Mouse (Mus musculus): ENCODE measurements at regions not wholly inside any gene's neighbourhood (a gene's known extent, or its start where the extent isn't known, plus 50 kb on each side); places are given as distances from the start of the nearest gene placed in this dataset.

GRCm38 (mm10) chr2:75133298-75134080, 307.9 kb downstream of the Mtx2 start:
- no peak overlapping the region for H3K9ac ChIP-seq (replicated peaks)
- no peak for ATAC-seq (ENCODE audit: low FRiP score, low read depth)
- 86% methylated on average over 10 of the region's 10 CpGs for WGBS
- H3K4me3 ChIP-seq = no peak overlapping the region
- H3K27me3 ChIP-seq = peaks cover 47% of the 10 kb centered on the region
- H3K4me1 ChIP-seq = peaks cover 9% of the 10 kb centered on the region; the same call in 1 of the 2 replicates
- no peak overlapping the region for H3K27ac ChIP-seq (replicated peaks)
- H3K4me2 ChIP-seq (replicated peaks) = no peak overlapping the region
- no peaks in the 10 kb centered on the region for H3K9me3 ChIP-seq
- no peaks in the 10 kb centered on the region for H3K36me3 ChIP-seq

DNA sequence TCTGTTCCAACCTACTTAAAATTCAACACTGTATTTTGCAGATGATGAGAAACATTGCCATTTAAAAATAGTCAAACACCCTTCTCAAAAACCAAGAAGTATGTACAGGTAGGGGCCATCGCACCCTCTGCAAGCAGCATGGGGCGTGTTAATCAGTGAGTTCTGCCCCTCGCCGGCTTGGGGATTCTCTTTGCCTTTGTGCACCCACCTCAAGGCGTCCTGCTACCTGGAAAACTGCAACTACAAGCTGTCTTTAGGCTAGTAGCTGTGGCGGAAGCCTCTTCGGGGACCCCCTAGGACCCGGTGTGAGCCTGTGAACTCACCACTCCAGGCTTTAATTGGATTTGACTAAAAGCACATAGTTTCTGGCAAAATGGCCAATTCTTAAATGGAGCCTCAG, 311.0 kb downstream of the Mtx2 start:
- no peak for ATAC-seq (ENCODE audit: low FRiP score, low read depth)
- H3K9ac ChIP-seq (replicated peaks) = no peak overlapping the region

DNA sequence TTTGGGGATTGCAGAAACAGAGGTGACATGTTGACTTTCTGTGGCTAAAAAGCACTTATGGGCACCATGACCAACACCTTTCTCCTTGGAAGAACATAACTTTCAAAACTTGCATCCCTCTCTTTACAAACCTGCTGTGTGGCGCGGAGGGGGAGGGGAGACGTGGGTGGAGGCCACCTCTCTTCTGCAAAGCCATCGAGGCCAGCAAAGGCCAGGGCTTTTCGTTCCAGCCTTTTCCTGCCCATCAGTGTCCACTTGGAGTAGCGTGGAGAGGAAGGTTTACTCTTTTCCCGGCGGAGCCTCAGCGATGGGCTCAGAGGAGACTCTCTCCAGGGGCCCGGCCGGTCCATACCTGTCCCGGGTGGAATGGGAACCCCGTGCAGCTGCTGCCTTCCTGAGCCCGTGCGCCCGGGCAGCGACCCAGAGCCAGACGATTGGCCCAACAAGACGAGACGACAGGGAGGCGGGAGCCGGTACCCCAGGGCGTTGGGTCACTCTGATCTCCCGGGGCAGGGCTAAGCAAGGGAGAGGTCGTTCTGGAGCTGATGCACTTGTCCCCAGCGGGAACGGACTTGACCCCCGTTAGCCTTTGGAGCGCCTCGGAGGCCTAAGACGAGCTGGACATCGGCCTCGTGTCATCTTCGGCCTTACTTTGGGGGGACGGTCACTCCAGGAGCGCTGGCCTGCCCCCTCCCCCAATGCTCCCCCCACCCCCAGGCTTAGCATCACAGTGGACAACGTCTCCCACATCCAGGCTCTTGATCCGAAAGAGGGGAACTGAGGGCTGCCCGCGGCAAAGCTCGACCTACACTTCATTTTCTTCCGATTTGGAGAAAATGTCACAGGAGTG, 311.8 kb downstream of the Mtx2 start:
- Histone ChIP-seq H3K9me3 (no peaks in the 10 kb centered on the region), H3K4me1 (peaks cover 12% of the 10 kb centered on the region; the same call in 1 of the 2 replicates), H3K9ac (replicated peaks) (0 out of 2 replicates have a peak overlapping the region, but pooled peaks have one; percentile 31), H3K27me3 (peaks cover 77% of the 10 kb centered on the region), H3K4me3 (peak overlapping the region; percentile 39), H3K27ac (replicated peaks) (no peak overlapping the region), H3K36me3 (no peaks in the 10 kb centered on the region), H3K4me2 (replicated peaks) (peak overlapping the region; percentile 69)
- 1% methylated on average over 42 of the region's 42 CpGs for WGBS
- peak; percentile 66 for ATAC-seq (ENCODE audit: low FRiP score, low read depth)

More for the DNA sequence above, 311.0 kb downstream of the Mtx2 start:
- peaks cover 12% of the 10 kb centered on the region; the same call in 1 of the 2 replicates for H3K4me1 ChIP-seq
- no peak overlapping the region for H3K4me3 ChIP-seq
- 11% methylated on average over 8 of the region's 8 CpGs for WGBS
- no peaks in the 10 kb centered on the region for H3K9me3 ChIP-seq
- no peak overlapping the region for H3K27ac ChIP-seq (replicated peaks)
- H3K27me3 ChIP-seq = peaks cover 76% of the 10 kb centered on the region
- H3K36me3 ChIP-seq = no peaks in the 10 kb centered on the region
- H3K4me2 ChIP-seq (replicated peaks) = no peak overlapping the region

DNA sequence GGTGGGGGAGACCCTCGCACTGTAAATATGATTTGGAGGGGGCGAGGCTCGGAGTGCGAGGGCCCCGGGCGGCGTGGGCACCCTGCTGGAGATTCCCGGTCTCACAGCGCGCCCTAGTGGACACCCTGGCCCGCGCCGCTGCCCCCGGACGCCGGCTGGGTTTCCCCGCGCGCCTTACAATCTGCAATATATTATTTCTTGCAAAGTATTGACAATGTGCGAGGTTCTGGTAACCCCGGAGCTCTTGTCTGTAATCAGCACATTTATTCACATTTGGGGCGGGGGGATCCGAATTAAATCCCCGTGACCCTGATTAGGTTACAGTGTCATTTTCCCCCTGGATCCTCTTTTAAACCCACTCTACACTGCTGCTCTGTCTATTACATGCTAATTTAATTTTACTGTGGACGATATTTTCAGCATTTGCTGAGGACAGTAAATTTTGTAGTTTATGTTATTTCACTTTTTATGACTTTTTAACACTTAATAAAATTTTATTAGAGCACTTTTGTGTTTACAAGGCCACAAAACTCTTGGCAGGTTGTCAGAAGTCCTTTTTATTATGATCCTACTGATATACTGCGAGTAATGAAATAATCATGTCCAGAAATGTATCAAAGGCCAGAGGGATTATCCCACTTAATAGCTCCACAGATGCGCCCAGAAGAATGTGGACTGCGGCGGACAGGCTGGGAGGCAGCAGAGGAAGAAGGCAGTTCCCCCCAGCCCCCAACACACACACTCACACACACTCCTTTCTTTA, 312.6 kb downstream of the Mtx2 start:
- Histone ChIP-seq H3K9ac (replicated peaks) (0 out of 2 replicates have a peak overlapping the region, but pooled peaks have one; percentile 31), H3K27me3 (peaks cover 81% of the 10 kb centered on the region), H3K27ac (replicated peaks) (no peak overlapping the region), H3K36me3 (no peaks in the 10 kb centered on the region), H3K4me1 (peaks cover 12% of the 10 kb centered on the region; the same call in 1 of the 2 replicates), H3K4me2 (replicated peaks) (peak overlapping the region; percentile 69), H3K4me3 (peak overlapping the region; percentile 39), H3K9me3 (no peaks in the 10 kb centered on the region)
- 4% methylated on average over 29 of the region's 29 CpGs for WGBS
- ATAC-seq (ENCODE audit: low FRiP score, low read depth) = no peak

DNA sequence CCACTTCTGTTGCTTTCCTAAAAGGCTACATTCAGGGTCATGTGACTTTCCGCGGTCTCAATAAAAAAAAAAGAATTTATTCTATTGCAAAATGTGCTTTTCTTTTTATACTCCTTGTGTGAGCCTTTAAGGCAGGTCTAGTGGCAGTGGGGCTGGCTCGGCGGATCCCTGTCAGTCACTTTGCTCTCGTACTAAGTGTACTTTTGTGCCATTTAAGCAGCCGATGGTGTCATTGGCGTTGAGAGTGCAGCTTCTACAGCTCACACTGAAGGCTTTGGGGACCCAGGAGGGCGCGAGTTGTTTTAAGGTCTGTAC, 313.1 kb downstream of the Mtx2 start:
- Histone ChIP-seq H3K9me3 (no peaks in the 10 kb centered on the region), H3K4me3 (no peak overlapping the region), H3K27ac (replicated peaks) (no peak overlapping the region), H3K27me3 (peaks cover 76% of the 10 kb centered on the region), H3K4me1 (peaks cover 12% of the 10 kb centered on the region; the same call in 1 of the 2 replicates), H3K4me2 (replicated peaks) (no peak overlapping the region), H3K36me3 (no peaks in the 10 kb centered on the region), H3K9ac (replicated peaks) (no peak overlapping the region)
- ATAC-seq (ENCODE audit: low FRiP score, low read depth) = no peak
- WGBS = 27% methylated on average over 9 of the region's 9 CpGs

GRCm38 (mm10) chr2:75139544-75139943, 313.9 kb downstream of the Mtx2 start:
- Histone ChIP-seq H3K9me3 (no peaks in the 10 kb centered on the region), H3K4me3 (no peak overlapping the region), H3K4me2 (replicated peaks) (no peak overlapping the region), H3K27me3 (peaks cover 67% of the 10 kb centered on the region), H3K36me3 (no peaks in the 10 kb centered on the region), H3K4me1 (peaks cover 12% of the 10 kb centered on the region; the same call in 1 of the 2 replicates), H3K27ac (replicated peaks) (no peak overlapping the region), H3K9ac (replicated peaks) (no peak overlapping the region)
- no peak for ATAC-seq (ENCODE audit: low FRiP score, low read depth)
- WGBS = 58% methylated on average over 2 of the region's 2 CpGs

DNA sequence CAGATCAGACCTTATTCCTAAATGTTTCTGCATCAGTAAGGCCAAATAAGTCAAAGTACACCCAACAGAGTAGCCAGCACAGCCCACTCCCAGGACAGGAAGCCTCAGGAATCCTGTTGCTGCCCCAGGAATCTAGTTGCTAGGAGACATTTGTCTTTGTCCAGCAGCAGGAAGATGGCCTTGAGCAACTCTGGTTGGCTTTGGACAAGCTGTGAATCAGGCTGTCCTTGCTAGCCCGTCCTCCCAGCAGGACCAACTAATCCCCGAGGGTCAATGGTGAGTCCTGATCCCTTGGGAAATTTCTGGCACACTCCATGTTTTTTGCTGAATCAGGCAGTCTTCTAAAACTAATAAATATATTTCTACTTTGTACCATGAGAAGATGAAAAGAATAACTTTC, 317.1 kb downstream of the Mtx2 start:
- WGBS = 8% methylated on average over 2 of the region's 2 CpGs
- no peak for ATAC-seq (ENCODE audit: low FRiP score, low read depth)
- Histone ChIP-seq H3K9me3 (no peaks in the 10 kb centered on the region), H3K4me2 (replicated peaks) (no peak overlapping the region), H3K9ac (replicated peaks) (no peak overlapping the region), H3K27me3 (peaks cover 54% of the 10 kb centered on the region), H3K4me3 (no peak overlapping the region), H3K27ac (replicated peaks) (no peak overlapping the region), H3K4me1 (peaks cover 5% of the 10 kb centered on the region; the same call in 1 of the 2 replicates), H3K36me3 (no peaks in the 10 kb centered on the region)

DNA sequence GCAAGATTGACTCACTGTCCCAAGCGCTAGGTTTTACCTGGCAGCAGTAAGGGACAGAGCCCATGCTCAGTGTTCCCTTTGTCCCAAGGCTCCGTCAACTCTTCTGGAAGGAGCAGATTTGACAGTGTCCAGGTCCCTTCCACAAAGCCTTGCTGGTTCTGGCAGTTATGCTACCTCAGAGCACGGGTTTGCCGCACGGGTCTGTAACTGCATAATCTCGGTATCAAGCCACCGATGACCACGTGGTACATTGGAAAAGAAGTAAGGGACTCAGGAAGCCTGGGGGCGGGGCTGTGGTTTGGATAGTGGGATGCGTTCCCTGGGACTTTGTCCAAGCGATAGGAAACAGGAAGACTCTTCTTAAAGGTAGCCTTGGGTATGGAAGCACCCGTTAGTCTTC, 319.3 kb downstream of the Mtx2 start:
- WGBS = 82% methylated on average over 12 of the region's 12 CpGs
- no peaks in the 10 kb centered on the region for H3K9me3 ChIP-seq
- H3K36me3 ChIP-seq = no peaks in the 10 kb centered on the region
- no peaks in the 10 kb centered on the region for H3K4me1 ChIP-seq
- no peak overlapping the region for H3K4me2 ChIP-seq (replicated peaks)
- ATAC-seq (ENCODE audit: low FRiP score, low read depth) = no peak
- H3K27ac ChIP-seq (replicated peaks) = no peak overlapping the region
- peaks cover 35% of the 10 kb centered on the region for H3K27me3 ChIP-seq
- H3K4me3 ChIP-seq = no peak overlapping the region
- H3K9ac ChIP-seq (replicated peaks) = no peak overlapping the region

DNA sequence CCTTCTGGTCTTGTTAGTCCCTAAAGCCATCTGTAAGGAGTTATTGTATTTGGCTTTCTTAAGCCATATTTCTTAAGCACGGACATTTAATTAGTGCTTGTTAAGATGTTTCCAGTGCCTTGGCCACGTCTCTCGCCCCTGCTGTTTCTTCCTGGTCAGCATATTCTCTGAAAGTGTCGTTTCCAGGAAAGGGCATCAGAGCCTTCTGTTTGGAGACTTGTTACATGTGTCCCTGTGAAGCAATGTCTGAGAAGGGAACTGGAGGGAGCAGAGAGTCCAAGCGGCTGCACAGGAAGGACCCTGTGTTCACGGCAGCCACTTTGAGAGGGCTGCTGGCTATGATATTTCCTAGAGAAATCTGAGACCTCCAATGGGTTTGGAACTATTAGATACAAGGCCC, 320.7 kb downstream of the Mtx2 start:
- no peak overlapping the region for H3K4me3 ChIP-seq
- WGBS = 83% methylated on average over 6 of the region's 6 CpGs
- no peaks in the 10 kb centered on the region for H3K9me3 ChIP-seq
- H3K4me2 ChIP-seq (replicated peaks) = no peak overlapping the region
- no peaks in the 10 kb centered on the region for H3K4me1 ChIP-seq
- H3K27me3 ChIP-seq = peaks cover 21% of the 10 kb centered on the region
- H3K27ac ChIP-seq (replicated peaks) = no peak overlapping the region
- no peaks in the 10 kb centered on the region for H3K36me3 ChIP-seq
- no peak for ATAC-seq (ENCODE audit: low FRiP score, low read depth)
- H3K9ac ChIP-seq (replicated peaks) = no peak overlapping the region

GRCm38 (mm10) chr2:75147399-75147798, 321.8 kb downstream of the Mtx2 start:
- H3K36me3 ChIP-seq = no peaks in the 10 kb centered on the region
- H3K9me3 ChIP-seq = no peaks in the 10 kb centered on the region
- WGBS = 65% methylated on average over 9 of the region's 9 CpGs
- no peak overlapping the region for H3K9ac ChIP-seq (replicated peaks)
- H3K4me3 ChIP-seq = no peak overlapping the region
- no peak overlapping the region for H3K27ac ChIP-seq (replicated peaks)
- H3K4me1 ChIP-seq = no peaks in the 10 kb centered on the region
- peaks cover 13% of the 10 kb centered on the region; the same call in 1 of the 2 replicates for H3K27me3 ChIP-seq
- ATAC-seq (ENCODE audit: low FRiP score, low read depth) = no peak
- H3K4me2 ChIP-seq (replicated peaks) = no peak overlapping the region

- H3K9ac ChIP-seq (replicated peaks) = no peak overlapping the region
- no peak overlapping the region for H3K4me2 ChIP-seq (replicated peaks)
- WGBS = 69% methylated on average over 8 of the region's 8 CpGs
- peaks cover 9% of the 10 kb centered on the region; the same call in 1 of the 2 replicates for H3K27me3 ChIP-seq
- no peak overlapping the region for H3K4me3 ChIP-seq
- no peaks in the 10 kb centered on the region for H3K9me3 ChIP-seq
- H3K27ac ChIP-seq (replicated peaks) = no peak overlapping the region
- H3K4me1 ChIP-seq = no peaks in the 10 kb centered on the region
- H3K36me3 ChIP-seq = no peaks in the 10 kb centered on the region
- ATAC-seq (ENCODE audit: low FRiP score, low read depth) = no peak
These were observed 322.4 kb downstream of the Mtx2 start for GRCm38 (mm10) chr2:75147967-75148366.

Measured in midbrain, embryonic 12.5 days (tissue).